Mouse (Mus musculus) liver, adult 2 months (tissue): ENCODE data around the gene Auts2.

Experiments used
- CTCF ChIP-seq: fragments of 200-500 bp; IDR thresholded peaks from 2 replicates; pipeline ENCODE4 v1.5.1; 2011; ENCODE audit warnings: low read depth, low read length, control low read depth
- POLR2A ChIP-seq: fragments of 200-500 bp; IDR thresholded peaks from 2 replicates; pipeline ENCODE4 v1.6.1; 2011; ENCODE audit warnings: low read length, control low read depth; ENCODE audit not compliant: insufficient read depth; ENCODE audit errors: extremely low read depth

DNA sequence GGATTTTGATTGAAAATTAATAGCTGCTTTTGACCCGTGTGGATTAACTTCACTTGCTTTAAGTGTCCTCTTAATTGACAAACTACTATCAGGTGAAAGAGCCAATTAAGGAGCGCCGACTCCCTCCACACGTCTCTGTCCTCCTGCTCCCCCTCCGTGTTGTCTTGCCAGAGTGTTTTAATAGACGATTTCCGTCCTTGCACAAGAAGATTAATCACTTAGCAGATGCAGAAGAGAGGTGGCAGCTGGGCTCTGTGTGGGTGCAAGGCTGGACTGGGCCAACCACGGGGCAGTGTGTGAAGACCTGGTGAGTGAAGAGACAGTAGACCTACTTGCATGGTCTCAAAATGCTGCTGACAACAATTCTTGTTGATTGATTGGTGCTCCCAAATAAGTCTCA lies 800.1 kb downstream of the Auts2 start:
- no peak for TF ChIP-seq CTCF
- TF ChIP-seq POLR2A = no peak
